Mouse (Mus musculus) cerebellum, adult 2 months (tissue): Measurements from ENCODE around the gene Rhox11. TPM values are rescaled to one million over a fixed set of nuclear protein-coding genes. Genes with fewer than 3 reads are reported as not detected.
"Not testable (repeated sequence)": the region's sequence is repeated elsewhere in the genome, so short reads cannot be mapped to it uniquely, and the experiment has no call there.

Experiments used
- DNase-seq, 2 experiments: peaks; one replicate each; pipeline ENCODE4 v3.0.0; 2021
- H3K27ac ChIP-seq: fragments of 200-500 bp; 2 replicates; pipeline ENCODE4 v1.5.1; 2012; ENCODE audit warnings: low read length, control low read depth, inconsistent platforms; ENCODE audit not compliant: insufficient read depth
- H3K27me3 ChIP-seq: fragments of 200-500 bp; 2 replicates; pipeline ENCODE4 v1.6.1; 2012; ENCODE audit warnings: inconsistent platforms, mild to moderate bottlenecking, low read length, moderate library complexity; ENCODE audit not compliant: control insufficient read depth, insufficient read depth
- H3K4me1 ChIP-seq: fragments of 200-500 bp; 2 replicates; pipeline ENCODE4 v1.6.1; 2011; ENCODE audit warnings: low read length; ENCODE audit not compliant: control insufficient read depth, insufficient read depth
- H3K4me3 ChIP-seq: fragments of 200-500 bp; replicated peaks from 2 replicates; pipeline ENCODE3; 2011; ENCODE audit warnings: mild to moderate bottlenecking, low read depth, low read length, control low read depth; ENCODE audit not compliant: insufficient read depth
- CTCF ChIP-seq: fragments of 200-500 bp; IDR thresholded peaks from 2 replicates; pipeline ENCODE4 v1.5.1; 2011; ENCODE audit warnings: low read depth, mild to moderate bottlenecking, control low read depth, low read length, moderate library complexity, borderline replicate concordance; ENCODE audit not compliant: insufficient read depth
- POLR2A ChIP-seq: fragments of 200-500 bp; IDR thresholded peaks from 2 replicates; pipeline ENCODE4 v1.6.1; 2011; ENCODE audit warnings: low read length, control low read depth, borderline replicate concordance; ENCODE audit not compliant: insufficient read depth
- WGBS: fragments of 180-500 bp; shearing (Covaris S2); methylation state at CpG from one replicate; pipeline ENCODE4 v1.1.7; 2018; 5-methylcytosine and 5-hydroxymethylcytosine counted together
- polyA plus RNA-seq: library from polyadenylated mRNA; depleted of rRNA; stranded (reverse); fragments of >200 nt; gene quantifications from 2 replicates; pipeline ENCODE4 v1.2.3, GENCODE M21; 2012; rRNA removed

The Rhox11 gene
- polyA plus RNA-seq: not detected in 2 replicates

- H3K27ac ChIP-seq: no peak within 1 kb of the TSS
- no peak within 1 kb of the TSS for H3K4me3 ChIP-seq
- no peaks in the 10 kb centered on the region for H3K4me1 ChIP-seq
- 84% methylated on average over 9 of the region's 9 CpGs for WGBS
- no peak for TF ChIP-seq POLR2A
- no peak for DNase-seq
- H3K27me3 ChIP-seq: no peaks in the 10 kb centered on the region
These were observed at the start of gene Rhox11 for GRCm38 (mm10) chrX:38085041-38085440. Gene Rhox11 (minus strand): TSS chrX:38085141.

- TF ChIP-seq CTCF: no peak
- no peak for TF ChIP-seq POLR2A
- no peak overlapping the region for H3K27ac ChIP-seq
These were observed 36.5 kb upstream of the Rhox11 start for GRCm38 (mm10) chrX:38121478-38121877.

GRCm38 (mm10) chrX:38120982-38121381 lies 36.0 kb upstream of the Rhox11 start, which contains the start of gene Rhox13:
Gene Rhox13 (plus strand): TSS chrX:38121219.
- no peaks in the 10 kb centered on the region for H3K4me1 ChIP-seq
- DNase-seq: no peak
- no peaks in the 10 kb centered on the region for H3K27me3 ChIP-seq
- no peak within 1 kb of the TSS for H3K27ac ChIP-seq
- WGBS: 98% methylated on average over 20 of the region's 20 CpGs
- no peak for TF ChIP-seq POLR2A
- TF ChIP-seq CTCF: no peak
- no peak within 1 kb of the TSS for H3K4me3 ChIP-seq

More at GRCm38 (mm10) chrX:38121478-38121877, 36.5 kb upstream of the Rhox11 start:
- DNase-seq: no peak
- WGBS: 90% methylated on average over 34 of the region's 34 CpGs
- H3K4me3 ChIP-seq: no peak overlapping the region
- H3K27me3 ChIP-seq: no peaks in the 10 kb centered on the region
- no peaks in the 10 kb centered on the region for H3K4me1 ChIP-seq

- DNase-seq: no peak
- Histone ChIP-seq H3K4me3 (no peak within 1 kb of the TSS), H3K4me1 (no peaks in the 10 kb centered on the region), H3K27me3 (no peaks in the 10 kb centered on the region), H3K27ac (no peak within 1 kb of the TSS)
- TF ChIP-seq CTCF (no peak), POLR2A (no peak)
- 71% methylated on average over 4 of the region's 4 CpGs for WGBS
These were observed 25.9 kb upstream of the Rhox11 start, which contains the start of gene Rhox12 for GRCm38 (mm10) chrX:38110807-38111206. Gene Rhox12 (minus strand): TSS chrX:38110907.

DNA sequence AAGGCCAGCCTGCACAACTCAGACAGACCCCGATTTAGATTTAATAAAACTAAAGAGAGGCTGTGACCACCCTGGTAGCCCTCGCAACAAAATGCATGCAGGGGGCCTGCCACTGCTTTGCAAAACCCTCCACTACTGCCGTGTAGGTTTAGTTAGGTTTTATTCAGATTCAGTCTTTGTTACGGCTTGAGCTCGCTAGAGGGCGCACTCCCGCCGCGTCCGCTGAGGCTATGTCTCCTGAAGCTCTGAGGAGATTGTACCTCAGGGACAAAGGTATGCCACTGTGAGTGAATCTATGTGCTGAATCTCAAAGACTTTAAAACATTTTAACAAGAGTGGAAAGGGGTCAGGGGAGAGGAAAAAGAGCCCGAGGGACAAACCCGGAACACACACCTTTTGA lies 715 bp downstream of the Rhox11 start:
- TF ChIP-seq CTCF (peak; percentile 54), POLR2A (no peak)
- Histone ChIP-seq H3K27ac (no peak overlapping the region), H3K27me3 (no peaks in the 10 kb centered on the region), H3K4me1 (no peaks in the 10 kb centered on the region), H3K4me3 (no peak overlapping the region)
- DNase-seq: peak; percentile 20 to 45
- 13% methylated on average over 12 of the region's 12 CpGs for WGBS

DNA sequence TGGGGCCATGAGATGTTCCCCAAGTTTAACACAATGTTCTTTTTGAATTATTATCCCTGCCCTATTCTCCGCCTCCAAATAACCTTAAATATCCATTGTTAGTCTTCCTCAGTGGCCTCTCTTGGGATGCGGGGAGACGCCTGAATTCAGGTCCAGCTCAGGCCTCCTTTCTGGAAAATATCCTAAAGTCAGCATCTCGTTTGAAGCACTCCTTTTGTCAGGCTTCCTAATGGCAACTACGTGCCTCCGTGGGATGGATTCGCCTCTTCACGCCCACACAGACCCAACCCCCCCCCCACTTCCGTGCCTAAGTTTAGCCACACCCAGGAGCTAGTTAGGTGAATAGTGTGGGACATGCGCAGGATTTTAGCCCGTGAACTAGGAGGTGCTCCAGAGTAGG lies 18.8 kb downstream of the Rhox11 start, which contains the start of gene Rhox10:
Rhox10 (plus strand) TSS at position 301 of the 400 bp plus-strand sequence.
- Histone ChIP-seq H3K4me1 (no peaks in the 10 kb centered on the region), H3K4me3 (no peak within 1 kb of the TSS), H3K27ac (no peak within 1 kb of the TSS), H3K27me3 (no peaks in the 10 kb centered on the region)
- no peak for DNase-seq
- TF ChIP-seq CTCF (no peak), POLR2A (no peak)
- WGBS: 89% methylated on average over 11 of the region's 11 CpGs

DNA sequence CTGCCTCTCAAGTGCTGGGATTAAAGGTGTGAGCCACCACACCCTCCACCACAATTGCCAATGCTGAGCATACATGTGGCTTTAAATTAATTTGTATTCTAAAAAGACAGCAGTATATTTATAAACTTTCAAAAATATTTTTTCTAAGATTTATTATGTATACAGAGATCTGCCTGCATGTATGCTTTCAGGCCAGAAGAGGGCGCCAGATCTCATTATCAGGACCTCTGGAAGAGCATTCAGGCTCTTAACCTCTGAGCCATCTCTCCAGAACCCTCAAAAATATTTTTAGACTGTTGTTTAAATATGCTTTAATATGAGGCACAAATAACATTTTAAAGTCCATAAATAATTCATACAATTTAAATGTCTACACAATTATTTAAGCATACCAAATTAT lies 23.4 kb downstream of the Rhox11 start:
- H3K4me3 ChIP-seq: no peak overlapping the region
- no peak for DNase-seq
- WGBS: 0% methylated on average over 1 of the region's 1 CpGs
- no peak overlapping the region for H3K27ac ChIP-seq
- H3K27me3 ChIP-seq: no peaks in the 10 kb centered on the region
- no peaks in the 10 kb centered on the region for H3K4me1 ChIP-seq
- TF ChIP-seq CTCF (peak; percentile 20; the same call in 1 of the 2 replicates), POLR2A (no peak)

GRCm38 (mm10) chrX:38043014-38043413 lies 41.9 kb downstream of the Rhox11 start, which contains the start of gene Btg1-ps2:
Gene Btg1-ps2 (minus strand): TSS chrX:38043114.
- not testable (repeated sequence) for H3K27me3 ChIP-seq, DNase-seq, H3K4me3 ChIP-seq, H3K27ac ChIP-seq, H3K4me1 ChIP-seq
